Mouse (Mus musculus) liver, adult 2 months (tissue): ENCODE results near the gene Sipa1l3. TPM values are rescaled to one million over a fixed set of nuclear protein-coding genes. Genes with fewer than 3 reads are reported as not detected.

ENCODE experiments used
- DNase-seq: peaks from one replicate; pipeline ENCODE4 v3.0.0-alpha.2; 2011; ENCODE audit warnings: low read depth, low spot score; ENCODE audit errors: extremely low read depth
- H3K27ac ChIP-seq: fragments of 200-500 bp; replicated peaks from 2 replicates; pipeline ENCODE4 v1.5.1; 2012; ENCODE audit warnings: low read depth, mild to moderate bottlenecking, control low read depth, inconsistent platforms, low read length; ENCODE audit not compliant: insufficient read depth
- H3K27me3 ChIP-seq: fragments of 200-500 bp; 2 replicates; pipeline ENCODE4 v1.6.1; 2012; ENCODE audit warnings: mild to moderate bottlenecking, moderate library complexity, low read length, inconsistent platforms; ENCODE audit not compliant: control insufficient read depth, insufficient read depth
- H3K36me3 ChIP-seq: fragments of 200-500 bp; 2 replicates; pipeline ENCODE4 v1.6.1; 2012; ENCODE audit warnings: low read length, inconsistent platforms; ENCODE audit not compliant: control insufficient read depth, insufficient read depth
- H3K4me1 ChIP-seq: fragments of 200-500 bp; 2 replicates; pipeline ENCODE4 v1.6.1; 2011; ENCODE audit warnings: low read length; ENCODE audit not compliant: control insufficient read depth, insufficient read depth
- H3K4me3 ChIP-seq: fragments of 200-500 bp; 2 replicates; pipeline ENCODE4 v1.5.1; 2011; ENCODE audit warnings: low read depth, mild to moderate bottlenecking, control low read depth, low read length, moderate library complexity; ENCODE audit not compliant: insufficient read depth
- H3K79me2 ChIP-seq: fragments of 200-500 bp; 2 replicates; pipeline ENCODE4 v1.6.1; 2012; ENCODE audit warnings: inconsistent platforms, mild to moderate bottlenecking, low read length, moderate library complexity; ENCODE audit not compliant: control insufficient read depth, insufficient read depth
- H3K9ac ChIP-seq: fragments of 200-500 bp; 2 replicates; pipeline ENCODE4 v1.6.1; 2012; ENCODE audit warnings: low read depth, mild to moderate bottlenecking, control low read depth, inconsistent platforms, low read length
- CTCF ChIP-seq: fragments of 200-500 bp; IDR thresholded peaks from 2 replicates; pipeline ENCODE4 v1.5.1; 2011; ENCODE audit warnings: low read depth, low read length, control low read depth
- POLR2A ChIP-seq: fragments of 200-500 bp; IDR thresholded peaks from 2 replicates; pipeline ENCODE4 v1.6.1; 2011; ENCODE audit warnings: low read length, control low read depth; ENCODE audit not compliant: insufficient read depth; ENCODE audit errors: extremely low read depth
- WGBS: fragments of 180-500 bp; shearing (Covaris S2); methylation state at CpG from one replicate; pipeline ENCODE4 v1.1.7; 2018; 5-methylcytosine and 5-hydroxymethylcytosine counted together
- polyA plus RNA-seq: library from polyadenylated mRNA; depleted of rRNA; stranded (reverse); fragments of >200 nt; gene quantifications from 2 replicates; pipeline ENCODE4 v1.2.3, GENCODE M21; 2012
- total RNA-seq: library from RNA; depleted of rRNA; stranded (reverse); fragments of >200 nt; gene quantifications from 2 replicates; pipeline ENCODE4 v1.2.3, GENCODE M21; 2014

Gene Sipa1l3
- total and polyA plus RNA-seq, 2 experiments = 3.1 to 6.5 TPM

- no peak overlapping the region for H3K4me3 ChIP-seq
- H3K9ac ChIP-seq = no peak overlapping the region
- TF ChIP-seq CTCF (no peak), POLR2A (no peak)
- H3K36me3 ChIP-seq = no peaks in the 10 kb centered on the region
- no peak for DNase-seq
- peaks cover 10% of the 10 kb centered on the region for H3K79me2 ChIP-seq
- WGBS = 96% methylated on average over 7 of the region's 7 CpGs
- no peaks in the 10 kb centered on the region for H3K4me1 ChIP-seq
- H3K27ac ChIP-seq = no peak overlapping the region
- no peaks in the 10 kb centered on the region for H3K27me3 ChIP-seq
Measured at GRCm38 (mm10) chr7:29475005-29475404, 43.4 kb downstream of the Sipa1l3 start.

- DNase-seq = no peak
- Histone ChIP-seq H3K4me1 (no peaks in the 10 kb centered on the region), H3K4me3 (no peak overlapping the region), H3K9ac (no peak overlapping the region), H3K27ac (no peak overlapping the region), H3K27me3 (no peaks in the 10 kb centered on the region), H3K79me2 (peaks cover 13% of the 10 kb centered on the region; the same call in 1 of the 2 replicates), H3K36me3 (no peaks in the 10 kb centered on the region)
- TF ChIP-seq POLR2A (no peak), CTCF (no peak)
- 36% methylated on average over 7 of the region's 7 CpGs for WGBS
Measured at GRCm38 (mm10) chr7:29471309-29471708, 47.1 kb downstream of the Sipa1l3 start.

GRCm38 (mm10) chr7:29469602-29470344 lies 48.7 kb downstream of the Sipa1l3 start:
- Histone ChIP-seq H3K9ac (no peak overlapping the region), H3K4me1 (no peaks in the 10 kb centered on the region), H3K79me2 (peaks cover 13% of the 10 kb centered on the region; the same call in 1 of the 2 replicates), H3K27me3 (no peaks in the 10 kb centered on the region), H3K27ac (no peak overlapping the region), H3K36me3 (no peaks in the 10 kb centered on the region), H3K4me3 (no peak overlapping the region)
- TF ChIP-seq CTCF = no peak
- TF ChIP-seq POLR2A = no peak
- DNase-seq = no peak
- WGBS = 80% methylated on average over 7 of the region's 7 CpGs

GRCm38 (mm10) chr7:29468593-29468992 lies 49.8 kb downstream of the Sipa1l3 start:
- H3K79me2 ChIP-seq = peaks cover 13% of the 10 kb centered on the region; the same call in 1 of the 2 replicates
- TF ChIP-seq POLR2A (no peak), CTCF (no peak)
- H3K27me3 ChIP-seq = no peaks in the 10 kb centered on the region
- no peaks in the 10 kb centered on the region for H3K4me1 ChIP-seq
- 94% methylated on average over 5 of the region's 5 CpGs for WGBS
- no peak overlapping the region for H3K27ac ChIP-seq
- H3K9ac ChIP-seq = no peak overlapping the region
- DNase-seq = no peak
- H3K4me3 ChIP-seq = no peak overlapping the region
- no peaks in the 10 kb centered on the region for H3K36me3 ChIP-seq

- Histone ChIP-seq H3K9ac (no peak overlapping the region), H3K27me3 (no peaks in the 10 kb centered on the region), H3K79me2 (peaks cover 13% of the 10 kb centered on the region; the same call in 1 of the 2 replicates), H3K27ac (no peak overlapping the region), H3K4me1 (no peaks in the 10 kb centered on the region), H3K4me3 (no peak overlapping the region), H3K36me3 (no peaks in the 10 kb centered on the region)
- 77% methylated on average over 10 of the region's 10 CpGs for WGBS
- TF ChIP-seq POLR2A (no peak), CTCF (no peak)
- DNase-seq = no peak
Measured at GRCm38 (mm10) chr7:29466585-29466984, 51.9 kb downstream of the Sipa1l3 start.

GRCm38 (mm10) chr7:29465736-29466135 lies 52.7 kb downstream of the Sipa1l3 start:
- Histone ChIP-seq H3K36me3 (no peaks in the 10 kb centered on the region), H3K27me3 (no peaks in the 10 kb centered on the region), H3K27ac (no peak overlapping the region), H3K9ac (no peak overlapping the region), H3K4me3 (no peak overlapping the region), H3K4me1 (no peaks in the 10 kb centered on the region), H3K79me2 (peaks cover 12% of the 10 kb centered on the region; the same call in 1 of the 2 replicates)
- no peak for DNase-seq
- WGBS = 94% methylated on average over 4 of the region's 4 CpGs
- TF ChIP-seq POLR2A = no peak
- no peak for TF ChIP-seq CTCF
